Mouse (Mus musculus) lung, postnatal 0 days (tissue): ENCODE measurements around the gene Ctsd. TPM values are rescaled to one million over a fixed set of nuclear protein-coding genes. Genes with fewer than 3 reads are reported as not detected.

ENCODE experiments used
- ATAC-seq: fragments of 200-750 bp; cut with Nextera tagmentation; 2 replicates; pipeline ENCODE4 v1.8.0; 2017; ENCODE audit warnings: moderate library complexity
- DNase-seq: peaks from one replicate; pipeline ENCODE4 v3.0.0-alpha.2; 2016; ENCODE audit warnings: low spot score
- H3K27ac ChIP-seq: fragments of 300-500 bp; sonication (generic); 2 replicates; pipeline ENCODE4 v1.5.1; 2014; ENCODE audit warnings: antibody characterized with exemption, mild to moderate bottlenecking, low read length, mixed read lengths
- H3K27me3 ChIP-seq: fragments of 300-500 bp; sonication (generic); replicated peaks from 2 replicates; pipeline ENCODE4 v1.6.1; 2014; ENCODE audit warnings: low read length, mixed read lengths; ENCODE audit not compliant: insufficient read depth
- H3K36me3 ChIP-seq: fragments of 300-500 bp; sonication (generic); 2 replicates; pipeline ENCODE4 v1.6.1; 2014; ENCODE audit warnings: low read length, mixed read lengths; ENCODE audit not compliant: insufficient read depth
- H3K4me1 ChIP-seq: fragments of 300-500 bp; sonication (generic); 2 replicates; pipeline ENCODE4 v1.6.1; 2014; ENCODE audit warnings: antibody characterized with exemption, low read depth, low read length, mixed read lengths; ENCODE audit not compliant: insufficient read depth
- H3K4me2 ChIP-seq: fragments of 300-500 bp; sonication (generic); replicated peaks from 2 replicates; pipeline ENCODE4 v1.6.1; 2014; ENCODE audit warnings: low read depth, mild to moderate bottlenecking, low read length, moderate library complexity, mixed read lengths
- H3K4me3 ChIP-seq: fragments of 300-500 bp; sonication (generic); 2 replicates; pipeline ENCODE4 v1.5.1; 2014; ENCODE audit warnings: low read depth, low read length
- H3K9ac ChIP-seq: fragments of 300-500 bp; sonication (generic); replicated peaks from 2 replicates; pipeline ENCODE4 v1.6.1; 2014; ENCODE audit warnings: low read depth, mild to moderate bottlenecking
- H3K9me3 ChIP-seq: fragments of 300-500 bp; sonication (generic); 2 replicates; pipeline ENCODE4 v1.6.1; 2016; ENCODE audit warnings: low read length, mixed read lengths
- CTCF ChIP-seq: IDR thresholded peaks from 2 replicates; pipeline ENCODE4 v1.5.1; 2016; ENCODE audit warnings: antibody characterized with exemption, mild to moderate bottlenecking
- EP300 ChIP-seq: IDR thresholded peaks from 2 replicates; pipeline ENCODE4 v1.6.1; 2016; ENCODE audit warnings: antibody characterized with exemption, mild to moderate bottlenecking, control low read depth
- WGBS: fragments of 180-500 bp; shearing (Covaris S2); extraction: QIAGEN DNeasy Blood & Tissue Kit; methylation state at CpG from one replicate; pipeline ENCODE4 v1.1.7; 2014; 5-methylcytosine and 5-hydroxymethylcytosine counted together
- polyA plus RNA-seq: library from polyadenylated mRNA; unstranded; fragments of >200 nt; fragmentation: Nextera tagmentation; extraction: Ambion mirVana; gene quantifications from 2 replicates; pipeline ENCODE4 v1.2.1, GENCODE M21; 2015

Gene Ctsd
- polyA plus RNA-seq, result 469 and 481 TPM in 2 replicates

GRCm38 (mm10) chr7:142387419-142388148 lies at the start of gene Ctsd:
Gene Ctsd (minus strand): TSS chr7:142388038.
- Histone ChIP-seq H3K4me2 (peak within 1 kb of the TSS; percentile 87), H3K9ac (peak within 1 kb of the TSS; percentile 91), H3K9me3 (no peaks in the 10 kb centered on the region), H3K27me3 (no peaks in the 10 kb centered on the region), H3K4me1 (peaks cover 14% of the 10 kb centered on the region), H3K4me3 (peak within 1 kb of the TSS; percentile 75), H3K36me3 (peaks cover 24% of the 10 kb centered on the region), H3K27ac (peak within 1 kb of the TSS; percentile 87)
- peak; percentile 98 for ATAC-seq
- 1% methylated on average over 48 of the region's 55 CpGs for WGBS
- TF ChIP-seq CTCF (no peak), EP300 (no peak)
- DNase-seq, result peak; percentile 99

GRCm38 (mm10) chr7:142437324-142437723 lies 49.5 kb upstream of the Ctsd start:
- Histone ChIP-seq H3K27ac (0 out of 2 replicates have a peak overlapping the region, but pooled peaks have one; percentile 5), H3K36me3 (no peaks in the 10 kb centered on the region), H3K4me3 (no peak overlapping the region), H3K27me3 (no peaks in the 10 kb centered on the region), H3K4me1 (peaks cover 6% of the 10 kb centered on the region), H3K9me3 (no peaks in the 10 kb centered on the region), H3K9ac (no peak overlapping the region), H3K4me2 (no peak overlapping the region)
- ATAC-seq (peak; percentile 80), DNase-seq (peak; percentile 83)
- WGBS, result 60% methylated on average over 5 of the region's 5 CpGs
- TF ChIP-seq EP300 (no peak), CTCF (peak; percentile 74)

GRCm38 (mm10) chr7:142435524-142435923 lies 47.7 kb upstream of the Ctsd start:
- no peaks in the 10 kb centered on the region for H3K27me3 ChIP-seq
- H3K9me3 ChIP-seq, result no peaks in the 10 kb centered on the region
- peak; percentile 82 for DNase-seq
- no peak overlapping the region for H3K9ac ChIP-seq
- no peaks in the 10 kb centered on the region for H3K36me3 ChIP-seq
- 14% methylated on average over 4 of the region's 4 CpGs for WGBS
- no peak overlapping the region for H3K27ac ChIP-seq
- H3K4me3 ChIP-seq, result no peak overlapping the region
- no peak for ATAC-seq
- peaks cover 14% of the 10 kb centered on the region for H3K4me1 ChIP-seq
- no peak for TF ChIP-seq EP300
- TF ChIP-seq CTCF, result peak; percentile 88
- H3K4me2 ChIP-seq, result no peak overlapping the region

GRCm38 (mm10) chr7:142434137-142434865 lies 46.5 kb upstream of the Ctsd start, which contains the start of gene Syt8:
Gene Syt8 (plus strand): TSS chr7:142434850.
- H3K4me2 ChIP-seq, result no peak within 1 kb of the TSS; the same call in 1 of the 2 replicates
- DNase-seq, result peak; percentile 53
- H3K9ac ChIP-seq, result no peak within 1 kb of the TSS

GRCm38 (mm10) chr7:142433623-142434022 lies 45.8 kb upstream of the Ctsd start:
- 16% methylated on average over 19 of the region's 19 CpGs for WGBS
- DNase-seq (no peak), ATAC-seq (no peak)
- Histone ChIP-seq H3K4me2 (no peak overlapping the region; the same call in 1 of the 2 replicates), H3K4me1 (peaks cover 20% of the 10 kb centered on the region), H3K9ac (no peak overlapping the region), H3K9me3 (no peaks in the 10 kb centered on the region), H3K4me3 (no peak overlapping the region), H3K36me3 (no peaks in the 10 kb centered on the region), H3K27me3 (no peaks in the 10 kb centered on the region), H3K27ac (no peak overlapping the region)
- TF ChIP-seq EP300, result no peak
- TF ChIP-seq CTCF, result no peak

More at GRCm38 (mm10) chr7:142434137-142434865, 46.5 kb upstream of the Ctsd start, which contains the start of gene Syt8:
- no peaks in the 10 kb centered on the region for H3K9me3 ChIP-seq
- no peaks in the 10 kb centered on the region for H3K27me3 ChIP-seq
- peak; percentile 84 for TF ChIP-seq EP300
- no peak for TF ChIP-seq CTCF
- no peak within 1 kb of the TSS for H3K27ac ChIP-seq
- no peak within 1 kb of the TSS for H3K4me3 ChIP-seq
- WGBS, result 69% methylated on average over 10 of the region's 10 CpGs
- no peak for ATAC-seq
- no peaks in the 10 kb centered on the region for H3K36me3 ChIP-seq
- H3K4me1 ChIP-seq, result peaks cover 20% of the 10 kb centered on the region

GRCm38 (mm10) chr7:142431106-142431505 lies 43.3 kb upstream of the Ctsd start:
- DNase-seq, result no peak
- Histone ChIP-seq H3K4me2 (no peak overlapping the region), H3K4me1 (peaks cover 20% of the 10 kb centered on the region)

More at GRCm38 (mm10) chr7:142431106-142431505, 43.3 kb upstream of the Ctsd start:
- Histone ChIP-seq H3K36me3 (no peaks in the 10 kb centered on the region), H3K9ac (no peak overlapping the region), H3K27me3 (no peaks in the 10 kb centered on the region), H3K27ac (no peak overlapping the region), H3K9me3 (no peaks in the 10 kb centered on the region), H3K4me3 (no peak overlapping the region)
- WGBS, result 70% methylated on average over 14 of the region's 14 CpGs
- TF ChIP-seq CTCF (no peak), EP300 (no peak)
- peak; percentile 47 for ATAC-seq
